Mouse (Mus musculus): Measurements from ENCODE around the gene Olfr132. TPM values are rescaled to one million over a fixed set of nuclear protein-coding genes. Genes with fewer than 3 reads are reported as not detected.
"Not testable (repeated sequence)": the region's sequence is repeated elsewhere in the genome, so short reads cannot be mapped to it uniquely, and the experiment has no call there.

Olfr132 gene
- polyA plus RNA-seq (2012; fragmentation: generic; extraction: Trizol) = not detected

DNA sequence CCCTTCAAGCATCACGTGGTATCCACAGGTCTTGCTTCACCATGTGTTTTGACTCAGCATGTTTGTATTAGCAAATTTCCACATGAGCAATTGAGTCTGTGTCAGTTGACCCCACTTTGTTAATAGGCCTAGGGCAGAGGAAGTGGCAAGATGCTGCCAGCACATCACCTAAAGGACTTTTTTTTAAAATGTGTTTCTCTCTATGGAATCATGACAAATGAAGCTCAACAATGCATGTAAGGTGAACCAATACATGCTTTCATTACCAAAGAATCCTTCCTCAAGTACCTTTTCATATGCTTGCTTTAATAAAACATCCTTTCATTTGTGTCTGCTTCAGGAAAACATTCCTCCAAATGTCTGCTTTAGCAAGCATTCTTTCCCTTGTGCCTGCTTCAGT lies at the start of gene Olfr132:
Gene Olfr132, minus strand, starts transcription at position 101 of the 400 bp plus-strand sequence.
- Histone ChIP-seq H3K79me2 (ENCODE audit: control insufficient read depth, insufficient read depth) (no peaks in the 10 kb centered on the region), H3K27me3 (ENCODE audit: control insufficient read depth, insufficient read depth, insufficient read length) (no peaks in the 10 kb centered on the region), H3K4me2 (ENCODE audit: low read depth) (no peak within 1 kb of the TSS), H3ac (ENCODE audit: control insufficient read depth, insufficient read length) (no peak within 1 kb of the TSS), H3K4me3 (no peak within 1 kb of the TSS), H3K36me3 (ENCODE audit: control insufficient read depth, insufficient read depth) (no peaks in the 10 kb centered on the region)
- TF ChIP-seq REST (IDR thresholded peaks at IDR 0.05; ENCODE audit: insufficient read depth, insufficient read length) = no peak
- TF ChIP-seq USF1 (IDR thresholded peaks at IDR 0.05; ENCODE audit: low read depth) = no peak
- TF ChIP-seq TCF12 (IDR thresholded peaks at IDR 0.05; ENCODE audit: insufficient read depth, poor library complexity, severe bottlenecking) = no peak
- TF ChIP-seq POLR2A (IDR thresholded peaks at IDR 0.05; ENCODE audit: insufficient read length, low read depth) = no peak
- TF ChIP-seq MYOG (IDR thresholded peaks at IDR 0.05; ENCODE audit: control insufficient read depth in 1 of 3, insufficient read depth in 1 of 3, insufficient read length in 2 of 3, low read depth in 2 of 3) = no peak
- no peak for TF ChIP-seq POLR2AphosphoS2 (IDR thresholded peaks at IDR 0.05; ENCODE audit: insufficient read length, low read depth)
- TF ChIP-seq TCF3 (IDR thresholded peaks at IDR 0.05; ENCODE audit: insufficient read length, low read depth) = no peak
- TF ChIP-seq MAX (IDR thresholded peaks at IDR 0.05; ENCODE audit: low read depth) = no peak
- TF ChIP-seq E2F4 (IDR thresholded peaks at IDR 0.05; ENCODE audit: insufficient read depth) = no peak
- no peak for TF ChIP-seq MYOD1 (IDR thresholded peaks at IDR 0.05; ENCODE audit: control insufficient read depth in 1 of 3, insufficient read length in 2 of 3, low read depth in 2 of 3)
- TF ChIP-seq SRF (IDR thresholded peaks at IDR 0.05; ENCODE audit: control insufficient read depth, insufficient read length, low read depth) = no peak
- TF ChIP-seq CEBPB (IDR thresholded peaks at IDR 0.05; ENCODE audit: insufficient read depth, poor library complexity, severe bottlenecking) = no peak

DNA sequence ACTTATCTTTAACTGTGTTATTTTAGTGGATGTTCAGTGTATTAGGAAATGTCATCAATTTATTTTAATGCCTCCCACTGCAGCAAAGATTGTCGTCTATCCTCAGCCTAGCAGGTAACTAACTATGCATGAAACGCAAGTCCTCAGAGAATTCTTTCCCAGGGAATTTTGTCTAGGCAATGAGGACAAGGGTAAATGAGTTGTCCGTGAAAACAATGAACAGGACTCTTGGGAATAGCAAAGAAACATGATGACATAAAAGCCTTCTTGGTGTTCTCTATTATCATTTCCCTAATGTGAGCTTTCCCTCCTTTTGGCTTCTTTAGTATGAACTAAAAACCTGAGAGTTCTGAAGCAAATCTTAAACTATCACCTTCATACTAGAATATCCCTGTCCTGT lies 36.8 kb upstream of the Olfr132 start, which contains the start of gene Olfr134:
Gene Olfr134, plus strand, starts transcription at position 301 of the 400 bp plus-strand sequence.
- no peaks in the 10 kb centered on the region for H3K36me3 ChIP-seq (ENCODE audit: control insufficient read depth, insufficient read depth)
- no peak within 1 kb of the TSS for H3K4me2 ChIP-seq (ENCODE audit: low read depth)
- no peak within 1 kb of the TSS for H3K4me3 ChIP-seq
- H3ac ChIP-seq (ENCODE audit: control insufficient read depth, insufficient read length) = no peak within 1 kb of the TSS
- TF ChIP-seq TCF3 (IDR thresholded peaks at IDR 0.05; ENCODE audit: insufficient read length, low read depth) (no peak), MYOD1 (IDR thresholded peaks at IDR 0.05; ENCODE audit: control insufficient read depth in 1 of 3, insufficient read length in 2 of 3, low read depth in 2 of 3) (no peak), SRF (IDR thresholded peaks at IDR 0.05; ENCODE audit: control insufficient read depth, insufficient read length, low read depth) (no peak), USF1 (IDR thresholded peaks at IDR 0.05; ENCODE audit: low read depth) (no peak), TCF12 (IDR thresholded peaks at IDR 0.05; ENCODE audit: insufficient read depth, poor library complexity, severe bottlenecking) (no peak), E2F4 (IDR thresholded peaks at IDR 0.05; ENCODE audit: insufficient read depth) (no peak), MYOG (IDR thresholded peaks at IDR 0.05; ENCODE audit: control insufficient read depth in 1 of 3, insufficient read depth in 1 of 3, insufficient read length in 2 of 3, low read depth in 2 of 3) (no peak), REST (IDR thresholded peaks at IDR 0.05; ENCODE audit: insufficient read depth, insufficient read length) (no peak)
- H3K79me2 ChIP-seq (ENCODE audit: control insufficient read depth, insufficient read depth) = no peaks in the 10 kb centered on the region
- no peaks in the 10 kb centered on the region for H3K27me3 ChIP-seq (ENCODE audit: control insufficient read depth, insufficient read depth, insufficient read length)

GRCm38 (mm10) chr17:38144981-38145380 lies 10.7 kb upstream of the Olfr132 start, which contains the start of gene Olfr133:
TSS of gene Olfr133 (plus strand) at chr17:38145281.
- Histone ChIP-seq H3K27me3 (ENCODE audit: control insufficient read depth, insufficient read depth, insufficient read length) (no peaks in the 10 kb centered on the region), H3K36me3 (ENCODE audit: control insufficient read depth, insufficient read depth) (no peaks in the 10 kb centered on the region), H3K4me2 (ENCODE audit: low read depth) (no peak within 1 kb of the TSS), H3K79me2 (ENCODE audit: control insufficient read depth, insufficient read depth) (no peaks in the 10 kb centered on the region), H3ac (ENCODE audit: control insufficient read depth, insufficient read length) (no peak within 1 kb of the TSS), H3K4me3 (no peak within 1 kb of the TSS)
- TF ChIP-seq CEBPB (IDR thresholded peaks at IDR 0.05; ENCODE audit: insufficient read depth, poor library complexity, severe bottlenecking) = no peak
- no peak for TF ChIP-seq MYOG (IDR thresholded peaks at IDR 0.05; ENCODE audit: control insufficient read depth in 1 of 3, insufficient read depth in 1 of 3, insufficient read length in 2 of 3, low read depth in 2 of 3)
- TF ChIP-seq POLR2A (IDR thresholded peaks at IDR 0.05; ENCODE audit: insufficient read length, low read depth) = no peak
- no peak for TF ChIP-seq SRF (IDR thresholded peaks at IDR 0.05; ENCODE audit: control insufficient read depth, insufficient read length, low read depth)
- TF ChIP-seq REST (IDR thresholded peaks at IDR 0.05; ENCODE audit: insufficient read depth, insufficient read length) = no peak
- no peak for TF ChIP-seq TCF3 (IDR thresholded peaks at IDR 0.05; ENCODE audit: insufficient read length, low read depth)
- TF ChIP-seq MAX (IDR thresholded peaks at IDR 0.05; ENCODE audit: low read depth) = no peak
- TF ChIP-seq POLR2AphosphoS2 (IDR thresholded peaks at IDR 0.05; ENCODE audit: insufficient read length, low read depth) = no peak

GRCm38 (mm10) chr17:38125371-38125770 lies 9.0 kb downstream of the Olfr132 start:
- H3K4me3 ChIP-seq; H3K27me3 ChIP-seq (ENCODE audit: control insufficient read depth, insufficient read depth, insufficient read length); H3K36me3 ChIP-seq (ENCODE audit: control insufficient read depth, insufficient read depth); H3K4me2 ChIP-seq (ENCODE audit: low read depth); H3K79me2 ChIP-seq (ENCODE audit: control insufficient read depth, insufficient read depth); H3ac ChIP-seq (ENCODE audit: control insufficient read depth, insufficient read length): not testable (repeated sequence)

- H3K79me2 ChIP-seq (ENCODE audit: control insufficient read depth, insufficient read depth); H3ac ChIP-seq (ENCODE audit: control insufficient read depth, insufficient read length); H3K27me3 ChIP-seq (ENCODE audit: control insufficient read depth, insufficient read depth, insufficient read length); H3K4me2 ChIP-seq (ENCODE audit: low read depth); H3K36me3 ChIP-seq (ENCODE audit: control insufficient read depth, insufficient read depth); H3K4me3 ChIP-seq: not testable (repeated sequence)
Measured at GRCm38 (mm10) chr17:38124199-38124598, 10.1 kb downstream of the Olfr132 start.

DNA sequence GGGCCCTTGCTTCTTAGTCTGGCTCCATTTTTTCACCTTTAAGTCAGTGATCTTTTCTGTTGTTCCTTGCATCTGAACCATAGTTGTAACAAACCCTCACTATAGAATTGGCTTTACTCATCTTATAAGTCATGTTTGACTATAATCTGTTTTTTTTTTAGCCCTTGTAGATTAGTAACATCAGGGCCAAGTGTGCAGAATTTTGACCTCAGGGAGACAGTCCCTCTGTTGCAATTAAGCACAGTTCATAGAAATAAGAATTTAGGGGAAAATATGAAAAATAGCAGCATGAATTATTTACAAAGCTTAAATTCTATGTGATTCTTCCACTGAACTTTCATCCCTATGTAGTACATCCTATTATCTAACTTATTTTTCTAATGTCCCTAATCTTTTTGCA lies 45.7 kb downstream of the Olfr132 start, which contains the start of gene Olfr131:
Gene Olfr131, minus strand, starts transcription at position 101 of the 400 bp plus-strand sequence.
- no peaks in the 10 kb centered on the region for H3K27me3 ChIP-seq (ENCODE audit: control insufficient read depth, insufficient read depth, insufficient read length)
- no peaks in the 10 kb centered on the region for H3K79me2 ChIP-seq (ENCODE audit: control insufficient read depth, insufficient read depth)
- TF ChIP-seq REST (IDR thresholded peaks at IDR 0.05; ENCODE audit: insufficient read depth, insufficient read length) (no peak), CEBPB (IDR thresholded peaks at IDR 0.05; ENCODE audit: insufficient read depth, poor library complexity, severe bottlenecking) (no peak), MYOG (IDR thresholded peaks at IDR 0.05; ENCODE audit: control insufficient read depth in 1 of 3, insufficient read depth in 1 of 3, insufficient read length in 2 of 3, low read depth in 2 of 3) (no peak)
- no peak within 1 kb of the TSS for H3K4me2 ChIP-seq (ENCODE audit: low read depth)
- H3ac ChIP-seq (ENCODE audit: control insufficient read depth, insufficient read length) = no peak within 1 kb of the TSS
- no peaks in the 10 kb centered on the region for H3K36me3 ChIP-seq (ENCODE audit: control insufficient read depth, insufficient read depth)
- H3K4me3 ChIP-seq = no peak within 1 kb of the TSS

All from myocyte (in vitro differentiated cells).